Mouse (Mus musculus): ENCODE measurements around the gene Cd55b.
A peak's percentile ranks its signal among the peaks of the same experiment; 100 is the strongest.

Gene Cd55b

DNA sequence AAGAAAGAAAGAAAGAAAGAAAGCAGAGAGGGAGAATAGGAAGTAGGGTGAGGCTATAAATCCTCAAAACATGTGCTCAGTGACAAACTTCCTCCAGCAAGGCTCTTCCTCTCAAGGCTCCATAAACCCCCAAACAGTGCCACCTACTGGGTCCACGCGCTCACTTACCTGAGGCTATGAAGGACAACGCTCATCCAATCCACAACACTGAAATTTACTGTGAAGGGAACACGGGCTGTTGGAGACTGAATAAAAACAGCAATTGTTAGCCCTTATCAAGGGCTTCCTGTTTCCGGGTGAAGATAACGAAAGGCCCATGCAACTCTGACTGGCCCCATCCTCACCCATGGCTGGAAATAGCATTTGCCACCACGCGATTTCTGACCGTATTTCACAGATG is 80.4 kb downstream of the Cd55b start:
- peak; percentile 7 for DNase-seq (ENCODE audit: low read depth, low spot score)

Data from brain, adult 2 months (tissue).